ENCODE assay signal across 8 mouse cellular contexts in genomic region chr13:24816125-24817092, GRCm38 (mm10). TPM values are rescaled to one million over a fixed set of nuclear protein-coding genes. Genes with fewer than 3 reads are reported as not detected.
A peak's percentile ranks its signal among the peaks of the same experiment; 100 is the strongest.
DNase-seq lines count a peak whose midpoint lies in the region; ATAC-seq and TF ChIP-seq lines count a peak whose summit lies in the region.

No protein-coding gene starts in this region.

- H3K4me3 ChIP-seq in hindbrain, embryonic 12.5 days = no peak overlapping the region
- H3K4me3 ChIP-seq in liver, embryonic 11.5 days (ENCODE audit: low read depth, low read length) = no peak overlapping the region
- no peak overlapping the region for H3K4me3 ChIP-seq in neural tube, embryonic 15.5 days (replicated peaks)
- no peak overlapping the region for H3K4me3 ChIP-seq in cerebellum, adult 2 months (replicated peaks; ENCODE audit: insufficient read depth, low read depth, low read length)

- peak; percentile 11 for DNase-seq in adrenal gland, postnatal 14 days
- DNase-seq in adrenal gland, postnatal 25 days = no peak
- peak; percentile 43 for DNase-seq in adipocyte (ENCODE audit: low spot score)
- DNase-seq in liver, embryonic 11.5 days (ENCODE audit: low spot score) = no peak
- DNase-seq in cerebellum, adult 2 months = no peak
- DNase-seq in layer of hippocampus, postnatal 36 days = no peak

- ATAC-seq in hindbrain, embryonic 12.5 days (ENCODE audit: low FRiP score) = peak; percentile 80
- ATAC-seq in liver, embryonic 11.5 days (replicated peaks; ENCODE audit: low FRiP score) = peak; percentile 69
- ATAC-seq in neural tube, embryonic 15.5 days (ENCODE audit: low FRiP score) = peak; percentile 58

- no peaks in the 10 kb centered on the region for H3K9me3 ChIP-seq in hindbrain, embryonic 12.5 days (replicated peaks)
- H3K9me3 ChIP-seq in liver, embryonic 11.5 days (ENCODE audit: control insufficient read depth, low read length) = no peaks in the 10 kb centered on the region
- H3K9me3 ChIP-seq in neural tube, embryonic 15.5 days (replicated peaks) = no peaks in the 10 kb centered on the region

- H3K27ac ChIP-seq in hindbrain, embryonic 12.5 days = no peak overlapping the region
- no peak overlapping the region for H3K27ac ChIP-seq in liver, embryonic 11.5 days (ENCODE audit: low read depth, low read length)
- H3K27ac ChIP-seq in neural tube, embryonic 15.5 days (replicated peaks) = no peak overlapping the region
- no peak overlapping the region for H3K27ac ChIP-seq in cerebellum, adult 2 months (ENCODE audit: insufficient read depth, low read length)

- 75% methylated on average over 4 of the region's 4 CpGs for WGBS in hindbrain, embryonic 12.5 days
- 63% methylated on average over 4 of the region's 4 CpGs for WGBS in liver, embryonic 11.5 days
- WGBS in neural tube, embryonic 15.5 days = 69% methylated on average over 4 of the region's 4 CpGs
- 71% methylated on average over 4 of the region's 4 CpGs for WGBS in cerebellum, adult 2 months

- TF ChIP-seq CTCF in cerebellum, adult 2 months (IDR thresholded peaks at IDR 0.05; ENCODE audit: borderline replicate concordance, insufficient read depth, low read depth, low read length) = no peak

- H3K4me1 ChIP-seq in hindbrain, embryonic 12.5 days = no peaks in the 10 kb centered on the region
- no peaks in the 10 kb centered on the region for H3K4me1 ChIP-seq in liver, embryonic 11.5 days (replicated peaks; ENCODE audit: control insufficient read depth, insufficient read depth, low read length)
- no peaks in the 10 kb centered on the region for H3K4me1 ChIP-seq in neural tube, embryonic 15.5 days
- peaks cover 2% of the 10 kb centered on the region; the same call in 1 of the 2 replicates for H3K4me1 ChIP-seq in cerebellum, adult 2 months (ENCODE audit: control insufficient read depth, insufficient read depth, low read length)

- peaks cover 32% of the 10 kb centered on the region for H3K36me3 ChIP-seq in hindbrain, embryonic 12.5 days
- peaks cover 18% of the 10 kb centered on the region for H3K36me3 ChIP-seq in liver, embryonic 11.5 days (ENCODE audit: control insufficient read depth, insufficient read depth, low read length)
- H3K36me3 ChIP-seq in neural tube, embryonic 15.5 days = peaks cover 32% of the 10 kb centered on the region

- H3K27me3 ChIP-seq in hindbrain, embryonic 12.5 days = no peaks in the 10 kb centered on the region
- H3K27me3 ChIP-seq in liver, embryonic 11.5 days (replicated peaks; ENCODE audit: control insufficient read depth, insufficient read depth, low read length) = no peaks in the 10 kb centered on the region
- H3K27me3 ChIP-seq in neural tube, embryonic 15.5 days (replicated peaks) = no peaks in the 10 kb centered on the region
- no peaks in the 10 kb centered on the region for H3K27me3 ChIP-seq in cerebellum, adult 2 months (ENCODE audit: control insufficient read depth, insufficient read depth, low read length)

- H3K9ac ChIP-seq in hindbrain, embryonic 12.5 days = no peak overlapping the region
- H3K9ac ChIP-seq in liver, embryonic 11.5 days (ENCODE audit: low read depth, low read length) = no peak overlapping the region
- no peak overlapping the region for H3K9ac ChIP-seq in neural tube, embryonic 15.5 days (replicated peaks)

- TF ChIP-seq POLR2A in cerebellum, adult 2 months (IDR thresholded peaks at IDR 0.05; ENCODE audit: borderline replicate concordance, insufficient read depth, low read length) = no peak

- H3K4me2 ChIP-seq in hindbrain, embryonic 12.5 days (replicated peaks) = no peak overlapping the region
- no peak overlapping the region for H3K4me2 ChIP-seq in liver, embryonic 11.5 days
- H3K4me2 ChIP-seq in neural tube, embryonic 15.5 days = no peak overlapping the region

RNA-seq across cellular contexts. Expression of gene Acot13, which starts 14.9 kb away (rescaled TPM):
- total RNA-seq in adrenal gland, postnatal 14 days (2021) = 135 and 157 TPM in 2 replicates
- 87.2 and 92.5 TPM in 2 replicates for total RNA-seq in adrenal gland, postnatal 25 days (2021)
- polyA plus RNA-seq in hindbrain, embryonic 12.5 days (2016; fragmentation: Nextera tagmentation; extraction: Ambion mirVana) = 39.7 and 50.8 TPM in 2 replicates
- polyA plus RNA-seq in liver, embryonic 11.5 days (2014; fragmentation: Nextera tagmentation; extraction: Ambion mirVana) = 88.1 and 95.1 TPM in 2 replicates
- 56.1 and 63.4 TPM in 2 replicates for polyA plus RNA-seq in neural tube, embryonic 15.5 days (2015; fragmentation: Nextera tagmentation; extraction: Ambion mirVana)
- 150 and 152 TPM in 2 replicates for polyA plus RNA-seq in cerebellum, adult 2 months (2012; rRNA removed)
- total RNA-seq in layer of hippocampus, postnatal 36 days (2021) = 100 to 1,000 TPM; 109 to 111 TPM

RNA-seq across cellular contexts. Expression of gene BC005537, which starts 15.0 kb away (rescaled TPM):
- 168 and 171 TPM in 2 replicates for total RNA-seq in adrenal gland, postnatal 14 days (2021)
- total RNA-seq in adrenal gland, postnatal 25 days (2021) = 204 and 221 TPM in 2 replicates
- polyA plus RNA-seq in hindbrain, embryonic 12.5 days (2016; fragmentation: Nextera tagmentation; extraction: Ambion mirVana) = 16.5 and 20.8 TPM in 2 replicates
- 18.3 and 18.8 TPM in 2 replicates for polyA plus RNA-seq in liver, embryonic 11.5 days (2014; fragmentation: Nextera tagmentation; extraction: Ambion mirVana)
- polyA plus RNA-seq in neural tube, embryonic 15.5 days (2015; fragmentation: Nextera tagmentation; extraction: Ambion mirVana) = 16.0 and 20.0 TPM in 2 replicates
- polyA plus RNA-seq in cerebellum, adult 2 months (2012; rRNA removed) = 106 and 107 TPM in 2 replicates
- total RNA-seq in layer of hippocampus, postnatal 36 days (2021) = 100 to 1,000 TPM; 162 to 176 TPM

RNA-seq across cellular contexts. Expression of gene Tdp2, which starts 15.1 kb away (rescaled TPM):
- total RNA-seq in adrenal gland, postnatal 14 days (2021) = 24.3 and 26.0 TPM in 2 replicates
- total RNA-seq in adrenal gland, postnatal 25 days (2021) = 30.2 and 32.5 TPM in 2 replicates
- 59.5 and 61.6 TPM in 2 replicates for polyA plus RNA-seq in hindbrain, embryonic 12.5 days (2016; fragmentation: Nextera tagmentation; extraction: Ambion mirVana)
- 55.4 and 59.6 TPM in 2 replicates for polyA plus RNA-seq in liver, embryonic 11.5 days (2014; fragmentation: Nextera tagmentation; extraction: Ambion mirVana)
- 30.7 and 35.8 TPM in 2 replicates for polyA plus RNA-seq in neural tube, embryonic 15.5 days (2015; fragmentation: Nextera tagmentation; extraction: Ambion mirVana)
- polyA plus RNA-seq in cerebellum, adult 2 months (2012; rRNA removed) = 43.4 and 46.3 TPM in 2 replicates
- 10 to 100 TPM; 20.9 to 23.7 TPM for total RNA-seq in layer of hippocampus, postnatal 36 days (2021)

RNA-seq across cellular contexts. Expression of gene D130043K22Rik, which starts 28.5 kb away (rescaled TPM):
- 0.83 and 1.3 TPM in 2 replicates for total RNA-seq in adrenal gland, postnatal 14 days (2021)
- total RNA-seq in adrenal gland, postnatal 25 days (2021) = 0.52 and 0.76 TPM in 2 replicates
- 1.9 and 2.3 TPM in 2 replicates for polyA plus RNA-seq in hindbrain, embryonic 12.5 days (2016; fragmentation: Nextera tagmentation; extraction: Ambion mirVana)
- 0.40 TPM in 1 of 2 replicates, not detected in the other for polyA plus RNA-seq in liver, embryonic 11.5 days (2014; fragmentation: Nextera tagmentation; extraction: Ambion mirVana)
- 6.4 and 7.7 TPM in 2 replicates for polyA plus RNA-seq in neural tube, embryonic 15.5 days (2015; fragmentation: Nextera tagmentation; extraction: Ambion mirVana)
- 4.7 and 5.6 TPM in 2 replicates for polyA plus RNA-seq in cerebellum, adult 2 months (2012; rRNA removed)
- total RNA-seq in layer of hippocampus, postnatal 36 days (2021) = 10 to 100 TPM; 26.8 to 28.0 TPM

RNA-seq across cellular contexts. Expression of gene Gmnn, which starts 54.7 kb away (rescaled TPM):
- total RNA-seq in adrenal gland, postnatal 14 days (2021) = 19.3 and 21.8 TPM in 2 replicates
- total RNA-seq in adrenal gland, postnatal 25 days (2021) = 12.5 and 14.5 TPM in 2 replicates
- polyA plus RNA-seq in hindbrain, embryonic 12.5 days (2016; fragmentation: Nextera tagmentation; extraction: Ambion mirVana) = 67.6 and 76.3 TPM in 2 replicates
- polyA plus RNA-seq in liver, embryonic 11.5 days (2014; fragmentation: Nextera tagmentation; extraction: Ambion mirVana) = 212 and 218 TPM in 2 replicates
- 16.5 and 39.5 TPM in 2 replicates for polyA plus RNA-seq in neural tube, embryonic 15.5 days (2015; fragmentation: Nextera tagmentation; extraction: Ambion mirVana)
- polyA plus RNA-seq in cerebellum, adult 2 months (2012; rRNA removed) = 7.9 and 8.3 TPM in 2 replicates
- 1 to 10 TPM; 1.9 to 2.9 TPM for total RNA-seq in layer of hippocampus, postnatal 36 days (2021)

Comparison
In these comparisons a context has a peak if more than half of its experiments do, and no peak if none do; other contexts are left out.
1. DNase-seq: peak in adrenal gland, postnatal 14 days (single experiment) and adipocyte (single experiment); none in adrenal gland, postnatal 25 days (single experiment), liver, embryonic 11.5 days (single experiment), cerebellum, adult 2 months (0 of 2) and layer of hippocampus, postnatal 36 days (0 of 2).
2. Peak in every context shown above with its lines, with median percentiles within 50 percentile points of each other: ATAC-seq.